Mouse (Mus musculus) T-helper 1 cell (primary cell): ENCODE data around the gene Habp2.

Experiments used
- in situ Hi-C: fragments of 300-600 bp; cut with MboI, MseI; formaldehyde crosslinking; loops from one replicate; pipeline ENCODE4 v1.15.1; 2025; ENCODE audit warnings: high pct_unique_total_duplicates

The Habp2 gene

DNA sequence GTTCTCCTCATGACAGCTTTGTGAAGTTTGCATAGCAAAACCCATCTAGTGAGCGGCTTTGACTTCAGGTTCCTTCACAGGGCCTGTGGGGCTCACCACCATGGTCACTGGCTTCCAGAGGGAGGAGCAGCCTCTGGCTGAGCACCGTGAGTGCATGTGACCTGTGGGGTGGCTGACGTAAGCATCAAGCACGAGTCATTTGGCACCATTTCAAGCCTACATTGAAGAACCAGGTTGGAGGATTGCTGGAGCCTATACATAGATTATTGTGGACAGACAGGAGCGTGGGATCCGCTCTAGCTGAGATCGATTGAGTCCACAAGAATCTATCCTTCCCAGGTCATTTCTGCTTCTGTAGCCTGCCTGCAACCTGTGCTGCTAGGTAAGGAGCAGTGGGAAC lies at the start of gene Habp2:
Habp2 (plus strand) TSS at position 272 of the 400 bp plus-strand sequence.
- in situ Hi-C loops, result no loop called here

- in situ Hi-C loops, result loop anchor here (10.0 kb wide), 1 partner anchor 534 kb away; no protein-coding TSS in a partner anchor
Measured at GRCm38 (mm10) chr19:56238501-56238900, 48.4 kb upstream of the Habp2 start.

DNA sequence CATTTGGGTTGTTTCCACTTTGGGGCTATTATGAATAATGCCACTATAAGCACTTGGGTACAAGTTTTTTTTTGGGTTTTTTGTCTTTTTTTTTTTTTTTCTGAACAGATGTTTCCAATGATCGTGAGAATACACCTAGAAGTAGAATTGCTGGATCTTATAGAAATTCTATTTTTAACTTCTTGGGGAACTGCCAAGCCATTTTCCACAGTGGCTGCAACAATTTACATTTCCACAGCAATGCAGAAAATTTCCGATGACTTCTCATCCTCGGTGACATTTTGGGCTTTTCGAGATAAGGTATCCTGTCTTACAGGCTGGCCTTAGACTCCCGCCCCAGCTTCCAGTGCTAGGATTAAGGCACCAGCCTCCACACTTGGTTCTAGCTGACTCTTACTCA lies 41.7 kb upstream of the Habp2 start:
- in situ Hi-C loops, result no loop called here

DNA sequence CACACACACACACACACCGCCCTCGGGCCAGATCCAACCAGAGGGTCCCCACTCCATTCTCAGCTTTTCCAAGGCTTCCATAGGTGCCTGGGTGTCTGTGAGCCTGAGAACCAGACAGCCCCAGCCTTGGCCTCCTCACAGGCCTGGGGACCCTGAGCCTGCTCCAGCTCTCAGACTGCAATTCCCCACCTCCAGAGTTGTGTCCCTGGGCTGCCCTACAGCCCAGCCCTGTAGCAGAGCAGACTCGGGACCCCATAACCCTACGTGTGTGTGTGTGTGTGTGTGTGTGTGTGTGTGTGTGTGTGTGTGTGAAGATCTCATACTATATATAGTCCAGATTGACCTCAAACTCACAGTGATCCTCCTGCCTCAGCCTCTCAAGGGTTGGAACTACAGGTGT lies 34.1 kb upstream of the Habp2 start:
- in situ Hi-C loops, result loop anchor here (5.0 kb wide), 1 partner anchor 49 kb away; no protein-coding TSS in a partner anchor

DNA sequence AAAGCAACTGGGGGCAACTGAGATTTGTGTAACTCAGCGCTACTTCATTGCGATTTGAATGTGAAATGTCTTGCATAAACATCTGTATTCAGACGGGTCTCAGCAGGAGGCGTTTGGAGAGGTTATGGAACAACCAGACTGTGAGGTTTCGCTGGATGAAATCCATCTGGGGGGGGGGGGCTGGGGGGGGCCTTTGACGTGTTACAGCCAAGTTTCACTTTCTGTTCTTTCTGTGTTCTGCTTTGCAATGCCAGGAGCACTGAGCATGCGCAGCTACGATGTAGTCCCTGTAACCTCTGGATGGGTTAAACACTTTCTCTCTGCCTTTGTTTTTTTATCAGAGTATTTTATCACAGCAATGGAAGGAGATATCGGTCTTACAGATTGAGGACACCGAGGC lies 33.7 kb upstream of the Habp2 start:
- in situ Hi-C loops, result loop anchor here (5.0 kb wide), 1 partner anchor 49 kb away; no protein-coding TSS in a partner anchor

GRCm38 (mm10) chr19:56254751-56255150 lies 32.2 kb upstream of the Habp2 start:
- in situ Hi-C loops, result loop anchor here (5.0 kb wide), 1 partner anchor 48 kb away; no protein-coding TSS in a partner anchor

DNA sequence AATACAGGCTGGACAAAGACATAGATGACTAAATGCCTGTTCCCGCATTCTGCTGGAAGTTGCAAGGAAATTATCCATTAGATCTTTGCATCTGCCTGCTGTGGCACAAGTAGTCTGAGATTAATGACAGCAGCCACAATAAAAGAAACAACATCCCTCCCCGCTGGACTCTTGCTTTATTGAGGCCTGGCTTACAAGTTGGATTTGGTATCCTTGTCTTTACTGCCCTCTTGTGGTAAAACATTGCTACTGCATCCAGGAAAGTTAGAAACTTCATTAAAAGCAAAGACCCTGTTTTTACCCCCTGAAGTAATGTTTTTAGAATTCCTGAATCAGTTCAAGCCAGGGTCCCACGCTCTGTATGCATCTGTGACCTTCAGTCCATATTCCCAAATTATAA lies 31.4 kb upstream of the Habp2 start:
- in situ Hi-C loops, result no loop called here

DNA sequence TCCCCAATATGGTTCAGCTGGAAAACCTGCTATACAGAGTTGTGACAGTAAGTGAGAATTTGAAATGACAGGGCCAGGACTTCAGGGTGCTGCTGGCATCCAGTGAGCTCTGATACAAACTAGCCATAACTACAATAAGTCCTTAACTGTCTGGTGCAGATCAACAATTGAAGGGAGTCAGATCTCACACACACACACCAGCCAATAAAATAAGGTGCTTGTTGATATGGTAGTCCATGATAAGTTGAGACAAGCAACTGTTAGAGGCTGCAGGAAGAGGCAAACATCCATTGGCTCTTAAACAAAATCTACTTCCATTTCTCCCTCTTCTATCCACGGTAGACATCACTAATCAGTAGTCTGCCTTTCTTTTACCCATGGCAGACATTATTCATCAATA lies 30.7 kb upstream of the Habp2 start:
- in situ Hi-C loops, result no loop called here

GRCm38 (mm10) chr19:56256741-56257140 lies 30.2 kb upstream of the Habp2 start:
- in situ Hi-C loops, result no loop called here

DNA sequence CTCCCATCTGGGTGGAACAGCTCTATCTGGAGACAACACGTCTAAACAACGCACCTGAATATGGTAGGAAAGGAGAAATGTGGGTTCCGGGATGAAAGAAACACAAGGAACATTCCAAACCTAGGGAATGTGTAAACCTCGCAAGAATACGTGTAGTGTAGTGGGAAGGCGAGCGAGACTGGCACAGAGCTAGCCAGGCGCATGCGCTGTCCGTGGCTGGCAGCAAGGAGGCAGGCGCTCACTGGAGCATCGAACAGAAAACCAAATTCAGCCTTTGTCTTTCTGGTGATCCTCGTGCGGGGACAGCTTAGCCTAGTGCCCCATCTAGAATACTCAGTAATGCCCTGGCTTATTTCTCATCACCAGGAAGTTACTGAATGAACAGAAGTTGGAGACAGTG lies 23.2 kb upstream of the Habp2 start:
- in situ Hi-C loops, result no loop called here

GRCm38 (mm10) chr19:56264175-56264574 lies 22.8 kb upstream of the Habp2 start:
- in situ Hi-C loops, result no loop called here

DNA sequence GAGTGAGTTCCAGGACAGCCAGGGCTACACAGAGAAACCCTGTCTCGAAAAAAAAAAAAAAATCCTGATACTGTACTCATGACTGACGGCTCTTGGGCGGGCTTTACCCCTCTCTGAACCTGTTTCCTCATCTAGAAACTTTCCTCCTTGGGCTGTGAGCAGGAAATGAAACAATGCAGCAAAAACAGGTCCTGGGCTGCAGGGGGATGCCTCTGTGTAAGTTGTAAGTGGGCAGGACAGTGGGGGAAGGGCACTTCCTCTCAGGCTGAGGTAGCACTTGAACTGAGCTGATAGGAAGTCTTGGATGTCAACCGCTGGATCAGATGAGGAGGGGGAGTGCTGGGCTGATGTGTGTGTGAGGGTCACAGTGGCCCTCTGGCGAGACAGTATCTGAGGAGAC lies 21.8 kb upstream of the Habp2 start:
- in situ Hi-C loops, result no loop called here

- in situ Hi-C loops, result no loop called here
Measured at GRCm38 (mm10) chr19:56272081-56272480, 14.9 kb upstream of the Habp2 start.

- in situ Hi-C loops, result no loop called here
Measured at GRCm38 (mm10) chr19:56277140-56277804, 9.7 kb upstream of the Habp2 start.

GRCm38 (mm10) chr19:56277951-56278350 lies 9.0 kb upstream of the Habp2 start:
- in situ Hi-C loops, result no loop called here

- in situ Hi-C loops, result no loop called here
Measured at GRCm38 (mm10) chr19:56278366-56278765, 8.6 kb upstream of the Habp2 start.

DNA sequence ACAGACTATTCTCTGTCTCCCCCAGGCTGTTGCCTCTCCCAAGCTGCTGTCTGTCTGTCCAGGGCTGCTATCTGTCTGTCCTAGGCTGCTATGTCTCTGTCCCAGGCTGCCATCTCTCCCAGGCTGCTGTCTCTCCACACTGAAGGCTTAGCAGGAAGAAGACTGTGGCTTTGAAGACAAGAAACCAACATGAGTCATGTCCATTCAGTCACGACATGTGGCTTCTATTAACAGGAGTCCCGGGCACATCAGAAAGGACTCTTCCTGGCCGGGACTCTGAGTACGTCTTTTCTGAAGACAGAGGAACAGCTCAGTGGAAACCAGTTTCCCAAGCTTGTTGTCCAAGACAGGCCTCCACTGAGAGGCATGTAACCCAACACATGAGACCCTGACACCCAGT lies 1.7 kb upstream of the Habp2 start:
- in situ Hi-C loops, result no loop called here

DNA sequence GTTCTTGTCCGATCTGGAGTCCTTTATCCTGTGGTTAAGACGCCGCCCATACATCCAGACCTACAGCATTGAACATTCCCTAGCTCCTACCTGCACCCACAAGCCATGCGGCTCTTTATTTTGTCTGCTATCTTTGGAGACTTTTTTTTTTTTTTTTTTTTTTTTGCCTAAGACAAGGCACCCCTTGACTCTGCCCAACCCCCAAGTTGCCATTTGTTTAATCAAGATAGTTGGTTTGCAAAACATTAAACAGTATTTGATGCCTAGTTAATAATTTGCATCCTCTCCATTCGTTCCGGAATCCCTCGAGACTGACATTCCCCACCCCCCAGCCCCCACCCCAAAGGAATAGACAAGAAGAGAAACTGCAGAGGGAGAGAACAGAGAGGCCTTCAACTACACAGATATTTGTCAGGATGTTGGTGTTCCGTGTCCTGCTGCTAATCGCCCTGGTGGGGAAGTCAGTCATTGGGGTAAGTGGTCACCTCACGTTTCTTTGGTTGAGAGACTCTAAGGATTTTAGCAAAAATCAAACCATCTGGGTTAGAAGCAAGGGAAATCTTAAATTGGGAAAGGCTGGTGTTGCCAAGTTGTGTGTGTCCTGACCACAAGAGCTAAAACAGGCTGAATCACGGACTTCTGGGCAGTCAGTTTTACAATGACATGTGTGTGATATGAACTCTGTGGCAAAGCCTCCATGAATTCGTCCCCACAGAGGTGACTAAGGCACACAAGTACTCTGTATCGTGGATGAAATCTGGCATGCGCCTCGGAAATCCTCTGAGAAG lies 837 bp downstream of the Habp2 start:
- in situ Hi-C loops, result no loop called here

DNA sequence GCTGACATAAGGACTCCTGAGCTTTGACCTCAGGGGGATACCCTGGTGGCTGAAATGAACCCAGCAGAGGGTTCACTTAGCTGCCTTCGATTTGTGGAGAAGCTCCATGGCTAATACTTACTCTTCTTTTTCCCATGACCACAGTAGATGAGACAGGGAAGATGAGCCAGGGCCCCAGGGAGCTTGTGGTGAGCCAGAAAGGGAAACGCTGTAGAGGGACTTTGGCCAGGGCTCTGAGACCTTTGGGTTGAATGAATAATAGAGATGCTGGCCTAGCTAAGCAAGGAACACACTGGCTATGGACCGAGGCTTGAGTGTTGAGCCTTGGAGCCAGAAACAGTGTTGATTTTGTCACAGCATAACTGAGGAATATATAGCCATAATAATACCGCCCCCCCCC lies 1.5 kb downstream of the Habp2 start:
- in situ Hi-C loops, result no loop called here

GRCm38 (mm10) chr19:56289642-56290041 lies 2.7 kb downstream of the Habp2 start:
- in situ Hi-C loops, result no loop called here

DNA sequence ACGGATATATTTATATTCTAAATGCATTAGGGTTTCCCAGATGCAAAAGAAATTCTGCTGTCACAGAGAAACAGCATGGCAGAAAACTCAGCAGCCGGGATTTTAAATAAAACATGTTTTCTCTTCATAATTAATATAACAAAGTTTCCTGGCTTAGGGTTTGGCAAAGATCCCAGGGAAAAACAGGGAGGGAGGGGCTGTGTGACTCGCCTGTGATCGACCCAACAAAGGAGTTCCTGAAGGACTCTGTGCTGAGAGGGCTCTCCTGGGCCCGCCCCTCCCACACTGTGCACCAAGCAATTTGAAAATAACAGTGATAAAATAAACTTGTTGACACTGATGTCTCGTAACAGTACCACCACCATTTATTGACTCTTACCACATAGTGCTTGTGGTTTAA lies 5.0 kb downstream of the Habp2 start:
- in situ Hi-C loops, result no loop called here

GRCm38 (mm10) chr19:56292335-56292734 lies 5.4 kb downstream of the Habp2 start:
- in situ Hi-C loops, result no loop called here
